Mouse (Mus musculus) cerebellum, adult 18-20 months (tissue): Measurements from ENCODE around the gene Tmem164.
A peak's percentile ranks its signal among the peaks of the same experiment; 100 is the strongest.

Source experiments
- DNase-seq, 2 experiments: peaks; one replicate each; pipeline ENCODE4 v3.0.0; 2021

Gene Tmem164

GRCm38 (mm10) chrX:142832221-142832620 is 151.0 kb downstream of the Tmem164 start:
- DNase-seq: no peak

GRCm38 (mm10) chrX:142833164-142833796 is 152.1 kb downstream of the Tmem164 start:
- DNase-seq: no peak

- DNase-seq: no peak
These were observed 153.6 kb downstream of the Tmem164 start for GRCm38 (mm10) chrX:142834807-142835206.

- no peak for DNase-seq
These were observed 155.2 kb downstream of the Tmem164 start for GRCm38 (mm10) chrX:142836399-142836798.

- DNase-seq: peak; percentile 30 to 39
These were observed 156.1 kb downstream of the Tmem164 start for GRCm38 (mm10) chrX:142837316-142837715.

GRCm38 (mm10) chrX:142838841-142839240 is 157.6 kb downstream of the Tmem164 start:
- no peak for DNase-seq

GRCm38 (mm10) chrX:142839411-142839810 is 158.2 kb downstream of the Tmem164 start:
- no peak for DNase-seq

GRCm38 (mm10) chrX:142841916-142842315 is 160.7 kb downstream of the Tmem164 start:
- no peak for DNase-seq

GRCm38 (mm10) chrX:142846266-142846665 is 165.1 kb downstream of the Tmem164 start:
- DNase-seq: no peak

GRCm38 (mm10) chrX:142848032-142848431 is 166.8 kb downstream of the Tmem164 start:
- no peak for DNase-seq

GRCm38 (mm10) chrX:142869844-142870243 is 188.6 kb downstream of the Tmem164 start:
- DNase-seq: no peak

- DNase-seq: no peak
These were observed 201.0 kb downstream of the Tmem164 start for GRCm38 (mm10) chrX:142882255-142882654.

GRCm38 (mm10) chrX:142883593-142883992 is 202.4 kb downstream of the Tmem164 start:
- DNase-seq: no peak

- no peak for DNase-seq
These were observed 204.8 kb downstream of the Tmem164 start for GRCm38 (mm10) chrX:142885962-142886361.
